Mouse (Mus musculus): ENCODE results near the gene Zglp1. TPM values are rescaled to one million over a fixed set of nuclear protein-coding genes. Genes with fewer than 3 reads are reported as not detected.
A peak's percentile ranks its signal among the peaks of the same experiment; 100 is the strongest.

The Zglp1 gene
- polyA plus RNA-seq, 1 experiment from 2014 or later = 1.9 TPM

- peak overlapping the region; percentile 75 for H3K9ac ChIP-seq
- H3K4me2 ChIP-seq = peak overlapping the region; percentile 94
- ATAC-seq (ENCODE audit: low FRiP score) = peak; percentile 70
- no peak overlapping the region for H3K27ac ChIP-seq
- peaks cover 99% of the 10 kb centered on the region for H3K27me3 ChIP-seq
- under 1% methylated on average over 36 of the region's 36 CpGs for WGBS
- H3K36me3 ChIP-seq = no peaks in the 10 kb centered on the region
- H3K9me3 ChIP-seq = no peaks in the 10 kb centered on the region
- peak overlapping the region; percentile 53 for H3K4me3 ChIP-seq
- peaks cover 66% of the 10 kb centered on the region for H3K4me1 ChIP-seq (replicated peaks)
Measured at GRCm38 (mm10) chr9:21031251-21031895, 35.5 kb downstream of the Zglp1 start.

DNA sequence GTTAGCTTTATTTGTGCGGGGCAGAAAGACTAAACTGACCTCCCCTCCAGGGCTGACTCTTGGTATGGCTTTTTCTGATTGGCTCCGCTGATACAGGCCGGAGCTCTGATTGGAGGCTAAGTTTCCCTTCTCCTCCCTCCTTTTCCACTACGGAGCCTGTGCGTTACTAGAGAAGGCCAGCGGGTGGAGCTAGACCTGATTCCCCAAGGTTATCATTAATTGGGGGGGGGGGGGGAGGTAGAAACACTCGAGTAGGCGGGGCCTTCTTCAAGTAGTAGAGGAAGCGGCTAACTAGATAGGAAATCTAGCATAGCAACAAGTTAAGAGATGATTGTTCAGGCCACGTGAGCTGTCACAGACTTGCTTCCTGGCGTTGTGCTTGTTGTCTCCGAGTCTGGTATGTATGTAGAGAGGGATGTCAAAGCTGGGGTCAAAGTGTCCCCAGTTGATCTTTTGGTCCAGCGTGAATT is 36.1 kb downstream of the Zglp1 start:
- H3K9me3 ChIP-seq = no peaks in the 10 kb centered on the region
- H3K4me2 ChIP-seq = peak overlapping the region; percentile 94
- ATAC-seq (ENCODE audit: low FRiP score) = 0 out of 2 replicates have a peak, but pooled peaks have one; percentile 41
- peaks cover 60% of the 10 kb centered on the region for H3K4me1 ChIP-seq (replicated peaks)
- peaks cover 99% of the 10 kb centered on the region for H3K27me3 ChIP-seq
- H3K4me3 ChIP-seq = peak overlapping the region; percentile 53
- no peak overlapping the region for H3K27ac ChIP-seq
- WGBS = under 1% methylated on average over 13 of the region's 13 CpGs
- peak overlapping the region; percentile 75; the same call in 1 of the 2 replicates for H3K9ac ChIP-seq
- no peaks in the 10 kb centered on the region for H3K36me3 ChIP-seq

- H3K36me3 ChIP-seq = no peaks in the 10 kb centered on the region
- H3K4me1 ChIP-seq (replicated peaks) = peaks cover 56% of the 10 kb centered on the region
- no peaks in the 10 kb centered on the region for H3K9me3 ChIP-seq
- peaks cover 99% of the 10 kb centered on the region for H3K27me3 ChIP-seq
- H3K4me2 ChIP-seq = peak overlapping the region; percentile 94
- WGBS = 23% methylated on average over 22 of the region's 22 CpGs
- ATAC-seq (ENCODE audit: low FRiP score) = no peak
- H3K4me3 ChIP-seq = no peak overlapping the region; the same call in 1 of the 2 replicates
- H3K27ac ChIP-seq = no peak overlapping the region
- H3K9ac ChIP-seq = no peak overlapping the region
Measured at GRCm38 (mm10) chr9:21030055-21030600, 36.8 kb downstream of the Zglp1 start.

GRCm38 (mm10) chr9:21029291-21030054 is 37.4 kb downstream of the Zglp1 start, which contains the start of gene Icam4:
Icam4 (plus strand) TSS chr9:21029373.
- Histone ChIP-seq H3K27ac (no peak within 1 kb of the TSS), H3K4me1 (replicated peaks) (peaks cover 50% of the 10 kb centered on the region), H3K4me2 (peak within 1 kb of the TSS; percentile 94), H3K4me3 (peak within 1 kb of the TSS; percentile 24), H3K9me3 (no peaks in the 10 kb centered on the region), H3K9ac (0 out of 2 replicates have a peak within 1 kb of the TSS, but pooled peaks have one; percentile 20), H3K27me3 (peaks cover 92% of the 10 kb centered on the region), H3K36me3 (no peaks in the 10 kb centered on the region)
- 2% methylated on average over 37 of the region's 37 CpGs for WGBS
- ATAC-seq (ENCODE audit: low FRiP score) = no peak

GRCm38 (mm10) chr9:21028560-21029110 is 38.3 kb downstream of the Zglp1 start:
- 72% methylated on average over 6 of the region's 6 CpGs for WGBS
- Histone ChIP-seq H3K4me1 (replicated peaks) (peaks cover 49% of the 10 kb centered on the region), H3K27me3 (peaks cover 85% of the 10 kb centered on the region), H3K36me3 (no peaks in the 10 kb centered on the region), H3K4me3 (no peak overlapping the region), H3K4me2 (no peak overlapping the region), H3K9ac (no peak overlapping the region), H3K9me3 (no peaks in the 10 kb centered on the region), H3K27ac (no peak overlapping the region)
- no peak for ATAC-seq (ENCODE audit: low FRiP score)

DNA sequence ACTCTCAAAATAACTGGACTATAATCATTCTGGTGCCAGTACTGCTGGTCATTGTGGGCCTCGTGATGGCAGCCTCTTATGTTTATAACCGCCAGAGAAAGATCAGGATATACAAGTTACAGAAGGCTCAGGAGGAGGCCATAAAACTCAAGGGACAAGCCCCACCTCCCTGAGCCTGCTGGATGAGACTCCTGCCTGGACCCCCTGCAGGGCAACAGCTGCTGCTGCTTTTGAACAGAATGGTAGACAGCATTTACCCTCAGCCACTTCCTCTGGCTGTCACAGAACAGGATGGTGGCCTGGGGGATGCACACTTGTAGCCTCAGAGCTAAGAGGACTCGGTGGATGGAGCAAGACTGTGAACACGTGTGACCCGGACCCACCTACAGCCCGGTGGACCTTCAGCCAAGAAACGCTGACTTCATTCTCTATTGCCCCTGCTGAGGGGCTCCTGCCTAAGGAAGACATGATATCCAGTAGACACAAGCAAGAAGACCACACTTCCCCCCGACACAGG is 39.1 kb downstream of the Zglp1 start:
- no peak for ATAC-seq (ENCODE audit: low FRiP score)
- WGBS = 51% methylated on average over 8 of the region's 8 CpGs
- H3K4me3 ChIP-seq = no peak overlapping the region
- H3K9ac ChIP-seq = peak overlapping the region; percentile 35
- H3K4me2 ChIP-seq = no peak overlapping the region
- H3K9me3 ChIP-seq = no peaks in the 10 kb centered on the region
- no peaks in the 10 kb centered on the region for H3K36me3 ChIP-seq
- peaks cover 41% of the 10 kb centered on the region for H3K4me1 ChIP-seq (replicated peaks)
- peaks cover 77% of the 10 kb centered on the region for H3K27me3 ChIP-seq
- no peak overlapping the region for H3K27ac ChIP-seq

GRCm38 (mm10) chr9:21026849-21027248 is 40.0 kb downstream of the Zglp1 start:
- Histone ChIP-seq H3K36me3 (no peaks in the 10 kb centered on the region), H3K4me3 (no peak overlapping the region), H3K27ac (no peak overlapping the region), H3K4me1 (replicated peaks) (peaks cover 31% of the 10 kb centered on the region), H3K9me3 (no peaks in the 10 kb centered on the region), H3K9ac (no peak overlapping the region), H3K27me3 (peaks cover 71% of the 10 kb centered on the region), H3K4me2 (no peak overlapping the region)
- WGBS = 86% methylated on average over 12 of the region's 12 CpGs
- no peak for ATAC-seq (ENCODE audit: low FRiP score)

DNA sequence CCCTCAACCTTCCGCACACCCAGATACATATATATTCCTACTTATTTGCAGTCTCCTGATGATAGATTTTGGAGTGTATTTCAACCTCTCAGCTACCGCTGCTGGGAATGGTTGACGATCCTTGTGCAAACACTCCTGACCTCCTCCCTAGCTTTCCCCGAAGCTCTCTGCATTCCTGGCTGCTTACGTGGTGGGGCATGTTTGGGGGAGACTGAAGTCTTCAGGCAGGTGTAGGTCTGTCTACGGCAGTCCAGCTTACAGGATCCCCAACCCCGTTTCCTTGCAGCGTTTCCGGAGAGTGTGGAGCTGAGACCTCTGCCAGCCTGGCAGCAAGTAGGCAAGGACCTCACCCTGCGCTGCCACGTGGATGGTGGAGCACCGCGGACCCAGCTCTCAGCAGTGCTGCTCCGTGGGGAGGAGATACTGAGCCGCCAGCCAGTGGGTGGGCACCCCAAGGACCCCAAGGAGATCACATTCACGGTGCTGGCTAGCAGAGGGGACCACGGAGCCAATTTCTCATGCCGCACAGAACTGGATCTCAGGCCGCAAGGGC is 41.6 kb downstream of the Zglp1 start:
- no peaks in the 10 kb centered on the region for H3K9me3 ChIP-seq
- H3K27me3 ChIP-seq = peaks cover 66% of the 10 kb centered on the region
- peaks cover 17% of the 10 kb centered on the region for H3K4me1 ChIP-seq (replicated peaks)
- H3K9ac ChIP-seq = no peak overlapping the region
- H3K27ac ChIP-seq = no peak overlapping the region
- no peak for ATAC-seq (ENCODE audit: low FRiP score)
- 71% methylated on average over 19 of the region's 19 CpGs for WGBS
- no peaks in the 10 kb centered on the region for H3K36me3 ChIP-seq
- H3K4me2 ChIP-seq = no peak overlapping the region
- no peak overlapping the region for H3K4me3 ChIP-seq

GRCm38 (mm10) chr9:21022726-21023125 is 44.2 kb downstream of the Zglp1 start:
- Histone ChIP-seq H3K9me3 (no peaks in the 10 kb centered on the region), H3K36me3 (no peaks in the 10 kb centered on the region), H3K4me1 (replicated peaks) (0 out of 2 replicates have a peak, but pooled peaks cover 4% of the 10 kb centered on the region), H3K27me3 (peaks cover 58% of the 10 kb centered on the region), H3K9ac (no peak overlapping the region), H3K4me3 (no peak overlapping the region), H3K4me2 (no peak overlapping the region), H3K27ac (no peak overlapping the region)
- 78% methylated on average over 1 of the region's 1 CpGs for WGBS
- no peak for ATAC-seq (ENCODE audit: low FRiP score)

GRCm38 (mm10) chr9:21022288-21022687 is 44.6 kb downstream of the Zglp1 start:
- Histone ChIP-seq H3K9ac (no peak overlapping the region), H3K9me3 (no peaks in the 10 kb centered on the region), H3K36me3 (no peaks in the 10 kb centered on the region), H3K4me1 (replicated peaks) (0 out of 2 replicates have a peak, but pooled peaks cover under 1% of the 10 kb centered on the region), H3K27ac (no peak overlapping the region), H3K4me2 (no peak overlapping the region), H3K4me3 (no peak overlapping the region), H3K27me3 (peaks cover 58% of the 10 kb centered on the region)
- 65% methylated on average over 6 of the region's 6 CpGs for WGBS
- ATAC-seq (ENCODE audit: low FRiP score) = no peak

DNA sequence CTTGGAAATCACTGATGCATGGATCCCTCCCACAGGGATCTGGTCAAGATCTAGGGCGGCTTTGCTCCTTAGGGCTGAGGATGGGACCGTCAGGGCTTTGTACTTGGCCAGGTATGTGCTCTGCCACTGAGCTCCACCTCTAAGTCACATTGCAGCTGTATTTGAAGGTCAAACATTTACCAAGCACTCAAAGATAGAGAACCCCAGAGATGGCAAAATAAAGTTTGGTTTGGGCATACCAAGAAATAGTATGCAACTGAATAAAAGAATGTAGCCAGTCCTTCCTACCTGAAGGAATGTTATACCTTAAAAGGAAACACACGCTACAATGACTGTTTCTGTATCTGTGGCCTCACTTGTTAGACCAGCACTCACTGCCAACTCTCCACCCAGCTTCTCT is 45.5 kb downstream of the Zglp1 start:
- Histone ChIP-seq H3K4me3 (no peak overlapping the region), H3K9ac (no peak overlapping the region), H3K27ac (no peak overlapping the region), H3K4me2 (no peak overlapping the region), H3K27me3 (peaks cover 58% of the 10 kb centered on the region), H3K9me3 (no peaks in the 10 kb centered on the region), H3K4me1 (replicated peaks) (no peaks in the 10 kb centered on the region), H3K36me3 (no peaks in the 10 kb centered on the region)
- WGBS = 75% methylated on average over 3 of the region's 3 CpGs
- ATAC-seq (ENCODE audit: low FRiP score) = no peak

- peaks cover 73% of the 10 kb centered on the region for H3K27me3 ChIP-seq
- ATAC-seq (ENCODE audit: low FRiP score) = no peak
Measured at GRCm38 (mm10) chr9:21018600-21018999, 48.3 kb downstream of the Zglp1 start.

More at GRCm38 (mm10) chr9:21018600-21018999, 48.3 kb downstream of the Zglp1 start:
- H3K9me3 ChIP-seq = no peaks in the 10 kb centered on the region
- H3K4me3 ChIP-seq = no peak overlapping the region
- WGBS = 92% methylated on average over 2 of the region's 2 CpGs
- no peak overlapping the region for H3K4me2 ChIP-seq
- H3K4me1 ChIP-seq (replicated peaks) = peaks cover 15% of the 10 kb centered on the region
- H3K27ac ChIP-seq = no peak overlapping the region
- no peaks in the 10 kb centered on the region for H3K36me3 ChIP-seq
- H3K9ac ChIP-seq = no peak overlapping the region

Measured in hindbrain, embryonic 13.5 days (tissue).